In genomic region chr13:25793216-25793803, GRCm38 (mm10) we compare ENCODE assay signal across 26 mouse cellular contexts.
DNase-seq lines count a peak whose midpoint lies in the region; ATAC-seq and TF ChIP-seq lines count a peak whose summit lies in the region.
"Had no signal": no experiment of that assay in that cellular context is flagged by ENCODE, and none has a peak within 500 bp of the region (broad histone marks: within the 10 kb centered on the region; RNA-seq: fewer than 3 reads in every experiment).

No protein-coding gene starts in this region.

- H3K9ac ChIP-seq in hindbrain, embryonic 14.5 days, result no peak overlapping the region
- no peak overlapping the region for H3K9ac ChIP-seq in midbrain, embryonic 14.5 days (replicated peaks; ENCODE audit: low read length)
- no peak overlapping the region for H3K9ac ChIP-seq in midbrain, embryonic 11.5 days (ENCODE audit: low read length)
- H3K9ac ChIP-seq in intestine, postnatal 0 days (ENCODE audit: low read depth, low read length), result no peak overlapping the region
- H3K9ac ChIP-seq: embryonic facial prominence, embryonic 15.5 days; hindbrain, embryonic 15.5 days; limb, embryonic 13.5 days; lung, embryonic 15.5 days had no signal

- no peaks in the 10 kb centered on the region for H3K9me3 ChIP-seq in hindbrain, embryonic 10.5 days
- no peaks in the 10 kb centered on the region for H3K9me3 ChIP-seq in hindbrain, embryonic 14.5 days (ENCODE audit: control insufficient read depth, low read length)
- H3K9me3 ChIP-seq in midbrain, embryonic 14.5 days (ENCODE audit: control insufficient read depth, low read length), result no peaks in the 10 kb centered on the region
- no peaks in the 10 kb centered on the region for H3K9me3 ChIP-seq in midbrain, embryonic 11.5 days (ENCODE audit: control insufficient read depth, low read length)
- no peaks in the 10 kb centered on the region for H3K9me3 ChIP-seq in intestine, postnatal 0 days (ENCODE audit: control insufficient read depth)
- H3K9me3 ChIP-seq: embryonic facial prominence, embryonic 15.5 days; G1E; hindbrain, embryonic 15.5 days; limb, embryonic 13.5 days; lung, embryonic 15.5 days had no signal

- H3K27ac ChIP-seq in hindbrain, embryonic 10.5 days, result peak overlapping the region; percentile 41; the same call in 1 of the 2 replicates
- H3K27ac ChIP-seq in hindbrain, embryonic 14.5 days, result no peak overlapping the region
- no peak overlapping the region for H3K27ac ChIP-seq in midbrain, embryonic 14.5 days (replicated peaks; ENCODE audit: low read depth, low read length)
- H3K27ac ChIP-seq in midbrain, embryonic 11.5 days (ENCODE audit: low read depth, low read length), result no peak overlapping the region
- no peak overlapping the region for H3K27ac ChIP-seq in intestine, postnatal 0 days (ENCODE audit: low read depth, low read length)
- H3K27ac ChIP-seq: embryonic facial prominence, embryonic 15.5 days; hindbrain, embryonic 15.5 days; kidney, postnatal 0 days; limb, embryonic 13.5 days; lung, embryonic 15.5 days; stomach, postnatal 0 days had no signal

- no peak overlapping the region for H3K4me2 ChIP-seq in hindbrain, embryonic 14.5 days (replicated peaks)
- no peak overlapping the region for H3K4me2 ChIP-seq in midbrain, embryonic 14.5 days (ENCODE audit: low read length)
- H3K4me2 ChIP-seq in midbrain, embryonic 11.5 days, result no peak overlapping the region
- H3K4me2 ChIP-seq in intestine, postnatal 0 days (replicated peaks; ENCODE audit: low read depth), result no peak overlapping the region
- H3K4me2 ChIP-seq: embryonic facial prominence, embryonic 15.5 days; hindbrain, embryonic 15.5 days; limb, embryonic 13.5 days; liver, embryonic 11.5 days; lung, embryonic 15.5 days had no signal

- ATAC-seq in hindbrain, embryonic 14.5 days (ENCODE audit: low FRiP score), result no peak
- ATAC-seq in midbrain, embryonic 14.5 days (ENCODE audit: low FRiP score, low TSS enrichment), result no peak
- ATAC-seq in midbrain, embryonic 11.5 days (ENCODE audit: low FRiP score), result no peak
- no peak for ATAC-seq in intestine, postnatal 0 days
- ATAC-seq: forebrain, embryonic 14.5 days had no signal

- no peaks in the 10 kb centered on the region for H3K36me3 ChIP-seq in hindbrain, embryonic 10.5 days
- H3K36me3 ChIP-seq in hindbrain, embryonic 14.5 days (replicated peaks; ENCODE audit: control insufficient read depth, insufficient read depth), result no peaks in the 10 kb centered on the region
- no peaks in the 10 kb centered on the region for H3K36me3 ChIP-seq in midbrain, embryonic 14.5 days (ENCODE audit: control insufficient read depth, insufficient read depth, low read length)
- H3K36me3 ChIP-seq in midbrain, embryonic 11.5 days (ENCODE audit: control insufficient read depth, insufficient read depth, low read length), result no peaks in the 10 kb centered on the region
- H3K36me3 ChIP-seq in intestine, postnatal 0 days (ENCODE audit: control insufficient read depth, insufficient read depth), result no peaks in the 10 kb centered on the region
- H3K36me3 ChIP-seq: embryonic facial prominence, embryonic 15.5 days; G1E; hindbrain, embryonic 15.5 days; limb, embryonic 13.5 days; lung, embryonic 15.5 days had no signal

- peaks cover 13% of the 10 kb centered on the region for H3K4me1 ChIP-seq in hindbrain, embryonic 10.5 days (replicated peaks)
- no peaks in the 10 kb centered on the region for H3K4me1 ChIP-seq in hindbrain, embryonic 14.5 days (replicated peaks; ENCODE audit: control insufficient read depth, insufficient read depth, low read length)
- H3K4me1 ChIP-seq in midbrain, embryonic 14.5 days (ENCODE audit: control insufficient read depth, insufficient read depth, low read length), result no peaks in the 10 kb centered on the region
- H3K4me1 ChIP-seq in midbrain, embryonic 11.5 days (ENCODE audit: control insufficient read depth, insufficient read depth, low read length), result no peaks in the 10 kb centered on the region
- H3K4me1 ChIP-seq in intestine, postnatal 0 days (replicated peaks; ENCODE audit: control insufficient read depth, insufficient read depth, low read length), result no peaks in the 10 kb centered on the region
- H3K4me1 ChIP-seq: embryonic facial prominence, embryonic 15.5 days; hindbrain, embryonic 15.5 days had no signal

- TF ChIP-seq CTCF in intestine, postnatal 0 days (IDR thresholded peaks at IDR 0.05; ENCODE audit: low read depth), result no peak

- no peaks in the 10 kb centered on the region for H3K27me3 ChIP-seq in hindbrain, embryonic 10.5 days (ENCODE audit: insufficient read depth, poor library complexity, severe bottlenecking)
- no peaks in the 10 kb centered on the region for H3K27me3 ChIP-seq in hindbrain, embryonic 14.5 days (ENCODE audit: control insufficient read depth, insufficient read depth, low read length)
- no peaks in the 10 kb centered on the region for H3K27me3 ChIP-seq in midbrain, embryonic 14.5 days (ENCODE audit: control insufficient read depth, insufficient read depth, low read length)
- no peaks in the 10 kb centered on the region for H3K27me3 ChIP-seq in midbrain, embryonic 11.5 days (ENCODE audit: control insufficient read depth, insufficient read depth, low read length)
- H3K27me3 ChIP-seq in intestine, postnatal 0 days (replicated peaks; ENCODE audit: control insufficient read depth, insufficient read depth, low read length), result no peaks in the 10 kb centered on the region
- H3K27me3 ChIP-seq: embryonic facial prominence, embryonic 15.5 days; hindbrain, embryonic 15.5 days; limb, embryonic 13.5 days; lung, embryonic 15.5 days had no signal

- no peak overlapping the region for H3K4me3 ChIP-seq in hindbrain, embryonic 10.5 days
- H3K4me3 ChIP-seq in hindbrain, embryonic 14.5 days (replicated peaks; ENCODE audit: low read length), result no peak overlapping the region
- no peak overlapping the region for H3K4me3 ChIP-seq in midbrain, embryonic 14.5 days (replicated peaks; ENCODE audit: low read depth, low read length)
- H3K4me3 ChIP-seq in midbrain, embryonic 11.5 days (ENCODE audit: low read depth, low read length), result no peak overlapping the region
- no peak overlapping the region for H3K4me3 ChIP-seq in intestine, postnatal 0 days (ENCODE audit: low read depth, low read length)
- H3K4me3 ChIP-seq: embryonic facial prominence, embryonic 15.5 days; hindbrain, embryonic 15.5 days; limb, embryonic 13.5 days; lung, embryonic 15.5 days had no signal

- DNase-seq in hindbrain, embryonic 10.5 days (ENCODE audit: low spot score), result peak; percentile 24
- no peak for DNase-seq in hindbrain, embryonic 14.5 days (ENCODE audit: low spot score)
- peak; percentile 41 for DNase-seq in midbrain, embryonic 14.5 days
- DNase-seq in midbrain, embryonic 11.5 days (ENCODE audit: low spot score, missing footprints), result no peak
- DNase-seq in embryo, embryonic 9.5 days (ENCODE audit: extremely low spot score), result peak; percentile 42
- DNase-seq in kidney, adult 18-20 months, result no peak
- DNase-seq: adrenal gland, postnatal 14 days; cerebellum, adult 2 months; cerebellum, postnatal 14 days; gastrocnemius, postnatal 14 days; heart, postnatal 14 days; kidney, adult 8-10 months; kidney, postnatal 4 days; right cerebral cortex, postnatal 4 days; thymus, adult 18-20 months; thymus, postnatal 25 days had no signal

- WGBS in hindbrain, embryonic 10.5 days, result 19% methylated on average over 2 of the region's 2 CpGs
- 18% methylated on average over 2 of the region's 2 CpGs for WGBS in hindbrain, embryonic 14.5 days
- 23% methylated on average over 2 of the region's 2 CpGs for WGBS in midbrain, embryonic 14.5 days
- WGBS in midbrain, embryonic 11.5 days, result 43% methylated on average over 2 of the region's 2 CpGs
- WGBS in intestine, postnatal 0 days, result 63% methylated on average over 2 of the region's 2 CpGs

Comparison
In these comparisons a context has a peak if more than half of its experiments do, and no peak if none do; other contexts are left out.
1. DNase-seq: peak in hindbrain, embryonic 10.5 days (single experiment), midbrain, embryonic 14.5 days (single experiment) and embryo, embryonic 9.5 days (single experiment); none in hindbrain, embryonic 14.5 days (single experiment), midbrain, embryonic 11.5 days (single experiment) and kidney, adult 18-20 months (single experiment).